Mouse (Mus musculus): ENCODE measurements around the gene 2310003L06Rik.

- TF ChIP-seq CTCF (IDR thresholded peaks at IDR 0.05; ENCODE audit: extremely low read depth, insufficient read depth, insufficient read length, insufficient replicate concordance) (no peak), POLR2A (IDR thresholded peaks at IDR 0.05; ENCODE audit: low read depth, low read length) (no peak)
Observed at GRCm38 (mm10) chr5:87951836-87952235, 17.4 kb upstream of the 2310003L06Rik start.
